Mouse (Mus musculus): ENCODE data around the gene Ranbp3.
"Not testable (repeated sequence)": the region's sequence is repeated elsewhere in the genome, so short reads cannot be mapped to it uniquely, and the experiment has no call there.

Ranbp3 gene

DNA sequence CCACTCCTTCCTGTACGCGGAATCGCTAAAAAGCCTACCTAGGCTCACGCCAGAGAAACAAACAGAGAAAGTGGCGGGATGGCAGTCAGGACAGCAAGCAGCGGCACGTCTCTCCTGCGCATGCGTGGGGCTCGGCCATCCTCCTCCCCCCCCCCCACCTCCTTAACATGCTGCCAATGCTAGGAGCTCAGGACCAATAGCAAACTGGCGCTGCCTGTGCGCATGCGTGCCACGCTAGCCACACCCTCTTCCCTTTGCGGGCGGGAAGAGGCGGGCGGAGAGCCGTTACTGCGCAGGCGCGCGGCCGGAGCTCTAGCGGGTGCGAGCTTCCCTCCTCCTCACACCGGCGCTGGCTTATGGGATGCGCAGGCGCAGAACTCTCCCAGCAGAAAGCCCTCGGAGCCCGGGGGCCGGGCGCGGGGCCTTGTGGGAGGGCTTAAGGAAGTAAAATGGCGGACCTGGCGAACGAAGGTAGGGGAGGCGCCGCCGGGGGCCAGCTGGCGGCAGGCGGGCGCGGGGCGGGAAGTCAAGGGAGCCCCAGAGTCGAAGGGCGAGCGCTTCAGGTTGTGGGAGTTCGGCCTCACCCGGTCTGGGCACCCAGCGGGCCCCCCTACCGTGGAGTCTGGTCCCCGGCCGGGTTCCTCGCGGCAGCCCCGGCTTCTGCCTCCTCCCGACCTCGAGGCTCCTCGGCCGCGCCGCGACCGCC is at the start of gene Ranbp3:
Gene Ranbp3 (plus strand): TSS at position 354 of the 706 bp plus-strand sequence.
- peak; percentile 99 for DNase-seq

- DNase-seq, result no peak
Measured at GRCm38 (mm10) chr17:56625495-56625894, 47.6 kb upstream of the Ranbp3 start.

DNA sequence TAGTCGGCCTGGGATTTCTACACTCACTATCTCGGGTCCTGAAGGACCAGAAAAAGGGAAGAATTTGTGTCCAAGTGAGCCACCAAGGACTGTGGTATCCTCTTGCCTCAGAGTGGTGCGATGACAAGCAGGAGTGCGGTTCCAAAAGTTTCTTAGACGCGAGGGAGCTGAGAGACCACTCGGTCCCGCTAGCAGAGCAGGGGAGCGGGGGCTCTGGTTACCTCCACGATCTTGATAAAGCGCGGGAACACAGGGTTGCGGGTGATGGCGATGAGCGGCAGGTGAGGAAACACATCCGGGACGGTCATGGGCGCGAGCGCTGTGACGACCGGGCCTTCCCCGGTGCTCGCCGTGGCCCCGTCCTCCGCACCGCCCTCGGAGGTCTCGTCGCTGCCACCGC is 46.8 kb upstream of the Ranbp3 start:
- no peak for DNase-seq

GRCm38 (mm10) chr17:56626754-56627470 is 46.2 kb upstream of the Ranbp3 start, which contains the start of gene Lonp1:
Lonp1 (minus strand) TSS chr17:56626887.
- peak; percentile 98 for DNase-seq

GRCm38 (mm10) chr17:56627530-56628277 is 45.4 kb upstream of the Ranbp3 start, which contains the start of gene Catsperd:
Catsperd (plus strand) TSS chr17:56628143.
- DNase-seq, result peak; percentile 24

DNA sequence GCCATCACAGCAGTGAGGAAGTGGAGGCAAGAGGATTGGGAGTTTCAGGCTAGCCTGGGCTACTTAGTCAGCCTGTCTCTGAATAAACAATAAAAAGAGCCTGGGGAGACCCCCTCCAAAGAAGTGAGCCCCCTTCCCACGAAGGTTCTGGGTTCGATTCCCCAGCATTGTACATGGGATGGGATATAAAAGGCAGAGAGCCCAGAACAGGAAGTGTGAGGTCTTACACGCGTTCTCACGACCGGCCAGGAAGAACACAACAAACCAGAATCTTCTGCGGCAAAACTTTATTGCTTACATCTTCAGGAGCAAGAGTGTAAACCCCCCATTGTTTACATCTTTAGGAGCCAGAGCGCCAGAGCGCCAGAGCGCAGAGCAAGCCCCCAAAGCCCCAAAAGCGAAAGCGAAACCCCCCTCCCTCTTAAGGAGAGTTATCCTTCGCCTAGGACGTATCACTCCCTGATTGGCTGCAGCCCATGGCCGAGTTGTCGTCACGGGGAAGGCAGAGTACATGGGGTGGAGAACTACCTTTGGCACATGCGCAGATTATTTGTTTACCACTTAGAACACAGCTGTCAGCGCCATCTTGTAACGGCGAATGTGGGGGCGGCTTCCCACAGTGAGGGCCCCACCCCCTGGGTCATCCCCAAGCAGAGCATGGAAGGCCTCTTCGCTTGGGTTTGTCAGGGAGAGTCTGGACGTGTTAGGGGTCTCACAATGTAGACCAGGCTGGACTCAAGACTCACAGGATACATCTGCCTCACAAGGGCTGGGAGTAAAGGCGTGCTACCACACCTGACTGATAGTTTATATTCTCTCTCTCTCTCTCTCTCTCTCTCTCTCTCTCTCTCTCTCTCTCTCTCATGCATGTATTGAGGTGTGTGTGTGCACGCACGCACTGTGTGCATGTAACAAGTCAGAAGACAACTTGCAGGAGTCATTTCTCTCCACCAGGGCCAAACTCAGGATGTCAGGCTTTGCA is 43.0 kb upstream of the Ranbp3 start:
- not testable (repeated sequence) for DNase-seq

- no peak for DNase-seq
Measured at GRCm38 (mm10) chr17:56631807-56632206, 41.3 kb upstream of the Ranbp3 start.

DNA sequence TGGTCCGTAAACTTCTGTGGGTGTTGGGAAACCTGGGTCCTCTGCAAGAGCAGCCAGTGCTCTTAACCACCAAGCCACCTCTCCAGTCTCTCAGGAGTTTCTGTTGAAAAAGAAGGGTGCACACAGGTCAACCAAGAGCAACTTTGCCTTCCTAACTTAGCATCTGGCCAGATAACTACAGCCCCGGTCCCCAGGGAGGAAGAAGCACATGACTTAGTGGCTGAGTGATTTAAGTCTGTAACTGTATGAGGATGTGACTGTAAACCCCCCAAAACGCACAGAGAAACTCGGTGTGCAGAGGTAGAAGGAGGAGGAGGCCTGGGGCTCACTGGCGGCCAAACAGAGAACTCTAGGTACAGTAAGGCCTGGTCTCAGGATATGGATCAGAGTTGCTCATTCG is 39.1 kb upstream of the Ranbp3 start:
- no peak for DNase-seq

- DNase-seq, result no peak
Measured at GRCm38 (mm10) chr17:56643237-56643636, 29.9 kb upstream of the Ranbp3 start.

GRCm38 (mm10) chr17:56647546-56647945 is 25.5 kb upstream of the Ranbp3 start:
- DNase-seq, result no peak

- DNase-seq, result peak; percentile 22
Measured at GRCm38 (mm10) chr17:56651801-56652200, 21.3 kb upstream of the Ranbp3 start.

GRCm38 (mm10) chr17:56654771-56655170 is 18.3 kb upstream of the Ranbp3 start:
- DNase-seq, result no peak

DNA sequence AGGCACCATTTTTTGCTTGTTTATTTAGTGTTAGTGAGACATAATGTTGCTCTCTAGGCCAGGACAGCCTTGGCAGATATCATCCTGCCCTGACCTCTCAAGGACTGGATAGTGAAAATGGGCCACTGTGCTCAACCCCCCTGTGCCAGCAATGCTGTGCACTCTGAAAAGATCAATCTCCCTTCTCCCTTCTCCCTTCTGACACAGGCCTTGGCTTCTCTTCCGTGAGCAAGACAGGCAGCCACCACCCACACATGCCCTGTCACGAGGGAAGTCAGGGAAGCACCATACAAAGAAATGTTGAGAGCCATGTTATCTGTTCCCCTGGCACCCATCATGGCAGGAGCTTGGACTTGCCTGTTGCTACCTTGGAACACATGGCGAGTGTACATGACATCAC is 17.8 kb upstream of the Ranbp3 start:
- DNase-seq, result no peak

GRCm38 (mm10) chr17:56656171-56656570 is 16.9 kb upstream of the Ranbp3 start:
- DNase-seq, result no peak

DNA sequence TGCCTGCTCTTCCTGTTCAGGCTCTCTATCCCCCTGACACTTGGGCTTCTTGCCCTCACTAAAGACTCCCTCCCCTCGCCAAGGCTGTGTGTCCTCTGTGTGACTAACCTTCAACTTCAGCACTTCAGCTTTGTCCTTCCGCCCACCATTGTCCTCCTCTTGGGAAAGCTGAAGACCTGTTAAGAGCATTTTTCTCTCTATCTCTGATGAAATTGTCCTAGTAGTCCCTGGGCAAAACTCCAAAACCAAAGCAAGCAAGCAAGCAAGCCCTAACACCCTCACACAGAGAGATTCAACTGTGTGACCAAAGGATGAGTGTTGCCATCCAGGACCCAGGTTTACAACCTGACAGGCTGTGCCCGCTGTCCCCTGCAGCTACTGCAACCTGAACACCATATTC is 9.4 kb upstream of the Ranbp3 start:
- no peak for DNase-seq

DNA sequence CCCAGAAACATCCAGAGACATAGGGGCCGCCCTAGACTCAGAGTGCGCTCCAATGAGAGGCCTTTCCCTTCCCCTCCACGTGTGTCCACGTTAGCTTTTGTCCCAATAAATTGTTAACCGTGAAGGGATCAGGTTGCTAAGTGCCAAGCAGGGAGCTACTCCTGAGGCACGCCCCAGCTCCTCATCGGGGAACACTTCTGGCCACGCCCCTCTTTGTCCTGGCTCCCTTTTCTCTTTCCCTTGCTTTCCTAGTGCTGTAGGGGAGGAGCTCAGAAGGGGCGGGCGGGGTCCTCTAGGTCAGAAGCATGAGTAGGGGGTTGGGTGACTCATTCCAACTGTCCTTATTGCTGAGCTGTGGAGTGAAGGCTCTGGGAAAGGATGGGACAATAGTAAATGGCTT is 8.8 kb upstream of the Ranbp3 start:
- DNase-seq, result peak; percentile 44

GRCm38 (mm10) chr17:56666384-56666783 is 6.7 kb upstream of the Ranbp3 start:
- DNase-seq, result no peak

GRCm38 (mm10) chr17:56667591-56667990 is 5.5 kb upstream of the Ranbp3 start:
- no peak for DNase-seq

GRCm38 (mm10) chr17:56668384-56669144 is 4.5 kb upstream of the Ranbp3 start:
- peak; percentile 87 for DNase-seq

GRCm38 (mm10) chr17:56669766-56670165 is 3.3 kb upstream of the Ranbp3 start:
- no peak for DNase-seq

- DNase-seq, result peak; percentile 17
Measured at GRCm38 (mm10) chr17:56673647-56674416, 738 bp downstream of the Ranbp3 start.
